Mouse (Mus musculus) liver, embryonic 11.5 days (tissue): ENCODE measurements around the gene Sp6. TPM values are rescaled to one million over a fixed set of nuclear protein-coding genes. Genes with fewer than 3 reads are reported as not detected.

ENCODE experiments used
- ATAC-seq: fragments of 200-750 bp; cut with Nextera tagmentation; replicated peaks from 2 replicates; pipeline ENCODE4 v1.8.0; 2017; ENCODE audit warnings: moderate number of reproducible peaks, mild to moderate bottlenecking, moderate TSS enrichment, moderate library complexity; ENCODE audit not compliant: low FRiP score
- DNase-seq: peaks from one replicate; pipeline ENCODE4 v3.0.0-alpha.2; 2017; ENCODE audit warnings: low spot score
- H3K27ac ChIP-seq: fragments of 300-500 bp; sonication (generic); 2 replicates; pipeline ENCODE4 v1.5.1; 2014; ENCODE audit warnings: mild to moderate bottlenecking, low read depth, low read length, control low read depth
- H3K27me3 ChIP-seq: fragments of 300-500 bp; sonication (generic); replicated peaks from 2 replicates; pipeline ENCODE4 v1.6.1; 2014; ENCODE audit warnings: low read length, mixed read lengths; ENCODE audit not compliant: control insufficient read depth, insufficient read depth
- H3K36me3 ChIP-seq: fragments of 300-500 bp; sonication (generic); 2 replicates; pipeline ENCODE4 v1.6.1; 2014; ENCODE audit warnings: mild to moderate bottlenecking, low read length, moderate library complexity, mixed read lengths; ENCODE audit not compliant: control insufficient read depth, insufficient read depth
- H3K4me1 ChIP-seq: fragments of 300-500 bp; sonication (generic); replicated peaks from 2 replicates; pipeline ENCODE4 v1.6.1; 2014; ENCODE audit warnings: low read length, mixed read lengths; ENCODE audit not compliant: control insufficient read depth, insufficient read depth
- H3K4me2 ChIP-seq: fragments of 300-500 bp; sonication (generic); 2 replicates; pipeline ENCODE4 v1.6.1; 2014; ENCODE audit warnings: mild to moderate bottlenecking, control low read depth, moderate library complexity
- H3K4me3 ChIP-seq: fragments of 300-500 bp; sonication (generic); 2 replicates; pipeline ENCODE4 v1.5.1; 2014; ENCODE audit warnings: low read depth, low read length, control low read depth
- H3K9ac ChIP-seq: fragments of 300-500 bp; sonication (generic); 2 replicates; pipeline ENCODE4 v1.6.1; 2014; ENCODE audit warnings: low read depth, low read length, control low read depth
- H3K9me3 ChIP-seq: fragments of 300-500 bp; sonication (generic); 2 replicates; pipeline ENCODE4 v1.6.1; 2016; ENCODE audit warnings: low read length, inconsistent platforms, mixed read lengths; ENCODE audit not compliant: control insufficient read depth
- WGBS: fragments of 180-500 bp; shearing (Covaris S2); extraction: QIAGEN DNeasy Blood & Tissue Kit; methylation state at CpG from one replicate; pipeline ENCODE4 v1.1.7; 2014; 5-methylcytosine and 5-hydroxymethylcytosine counted together
- polyA plus RNA-seq: library from polyadenylated mRNA; unstranded; fragments of >200 nt; fragmentation: Nextera tagmentation; extraction: Ambion mirVana; gene quantifications from 2 replicates; pipeline ENCODE4 v1.2.1, GENCODE M21; 2014

Gene Sp6
- polyA plus RNA-seq, 1 experiment from 2014 or later, result not detected

GRCm38 (mm10) chr11:97024977-97025376 lies 11.8 kb downstream of the Sp6 start:
- no peak for DNase-seq
- Histone ChIP-seq H3K4me1 (peaks cover 14% of the 10 kb centered on the region), H3K4me2 (no peak overlapping the region), H3K27me3 (peaks cover 55% of the 10 kb centered on the region), H3K9ac (no peak overlapping the region), H3K36me3 (no peaks in the 10 kb centered on the region), H3K27ac (no peak overlapping the region), H3K9me3 (no peaks in the 10 kb centered on the region), H3K4me3 (no peak overlapping the region)
- no peak for ATAC-seq
- WGBS, result 29% methylated on average over 10 of the region's 10 CpGs

- WGBS, result 5% methylated on average over 17 of the region's 17 CpGs
- Histone ChIP-seq H3K9me3 (no peaks in the 10 kb centered on the region), H3K27ac (no peak overlapping the region), H3K4me3 (peak overlapping the region; percentile 16), H3K4me2 (peak overlapping the region; percentile 56), H3K36me3 (no peaks in the 10 kb centered on the region), H3K9ac (peak overlapping the region; percentile 52), H3K4me1 (peaks cover 21% of the 10 kb centered on the region), H3K27me3 (peaks cover 47% of the 10 kb centered on the region)
- peak; percentile 37; the same call in 1 of the 2 replicates for ATAC-seq
- peak; percentile 79 for DNase-seq
Observed at GRCm38 (mm10) chr11:97025721-97026344, 12.6 kb downstream of the Sp6 start.

- WGBS, result 4% methylated on average over 25 of the region's 25 CpGs
- ATAC-seq, result peak; percentile 76
- H3K27ac ChIP-seq, result no peak within 1 kb of the TSS
Observed at GRCm38 (mm10) chr11:97029686-97030417, 16.7 kb downstream of the Sp6 start, which contains the start of gene Scrn2. Scrn2 (plus strand) TSS chr11:97029938.

GRCm38 (mm10) chr11:97030426-97030825 lies 17.2 kb downstream of the Sp6 start:
- Histone ChIP-seq H3K4me1 (peaks cover 17% of the 10 kb centered on the region), H3K9ac (peak overlapping the region; percentile 59), H3K36me3 (peaks cover 6% of the 10 kb centered on the region; the same call in 1 of the 2 replicates), H3K4me2 (peak overlapping the region; percentile 82), H3K4me3 (peak overlapping the region; percentile 54), H3K9me3 (no peaks in the 10 kb centered on the region), H3K27me3 (peaks cover under 1% of the 10 kb centered on the region), H3K27ac (no peak overlapping the region)
- ATAC-seq (no peak), DNase-seq (no peak)
- 31% methylated on average over 15 of the region's 15 CpGs for WGBS

More at GRCm38 (mm10) chr11:97029686-97030417, 16.7 kb downstream of the Sp6 start, which contains the start of gene Scrn2:
- peak within 1 kb of the TSS; percentile 54 for H3K4me3 ChIP-seq
- H3K4me2 ChIP-seq, result peak within 1 kb of the TSS; percentile 82
- H3K36me3 ChIP-seq, result peaks cover 6% of the 10 kb centered on the region; the same call in 1 of the 2 replicates
- DNase-seq, result peak; percentile 91
- H3K27me3 ChIP-seq, result peaks cover 6% of the 10 kb centered on the region
- no peaks in the 10 kb centered on the region for H3K9me3 ChIP-seq
- peaks cover 17% of the 10 kb centered on the region for H3K4me1 ChIP-seq
- H3K9ac ChIP-seq, result peak within 1 kb of the TSS; percentile 59

GRCm38 (mm10) chr11:97031977-97032376 lies 18.8 kb downstream of the Sp6 start:
- Histone ChIP-seq H3K4me3 (no peak overlapping the region), H3K4me2 (no peak overlapping the region), H3K9me3 (no peaks in the 10 kb centered on the region), H3K27ac (no peak overlapping the region), H3K9ac (no peak overlapping the region; the same call in 1 of the 2 replicates), H3K4me1 (peaks cover 13% of the 10 kb centered on the region), H3K27me3 (no peaks in the 10 kb centered on the region; the same call in 1 of the 2 replicates), H3K36me3 (peaks cover 6% of the 10 kb centered on the region; the same call in 1 of the 2 replicates)
- DNase-seq (no peak), ATAC-seq (no peak)
- 80% methylated on average over 12 of the region's 12 CpGs for WGBS

GRCm38 (mm10) chr11:97032499-97032898 lies 19.3 kb downstream of the Sp6 start:
- ATAC-seq (no peak), DNase-seq (no peak)
- no peak overlapping the region for H3K27ac ChIP-seq
- H3K4me2 ChIP-seq, result no peak overlapping the region
- peaks cover 6% of the 10 kb centered on the region; the same call in 1 of the 2 replicates for H3K36me3 ChIP-seq
- H3K4me1 ChIP-seq, result peaks cover 13% of the 10 kb centered on the region
- H3K9ac ChIP-seq, result no peak overlapping the region
- no peaks in the 10 kb centered on the region for H3K9me3 ChIP-seq
- no peaks in the 10 kb centered on the region; the same call in 1 of the 2 replicates for H3K27me3 ChIP-seq
- no peak overlapping the region for H3K4me3 ChIP-seq
- WGBS, result 85% methylated on average over 4 of the region's 4 CpGs

GRCm38 (mm10) chr11:97033781-97034180 lies 20.6 kb downstream of the Sp6 start:
- no peak for ATAC-seq
- no peak for DNase-seq
- Histone ChIP-seq H3K27me3 (no peaks in the 10 kb centered on the region; the same call in 1 of the 2 replicates), H3K9me3 (no peaks in the 10 kb centered on the region), H3K9ac (no peak overlapping the region), H3K27ac (no peak overlapping the region), H3K4me2 (no peak overlapping the region), H3K4me1 (peaks cover 13% of the 10 kb centered on the region), H3K36me3 (peaks cover 6% of the 10 kb centered on the region; the same call in 1 of the 2 replicates), H3K4me3 (no peak overlapping the region)
- WGBS, result 91% methylated on average over 4 of the region's 4 CpGs

- no peak for DNase-seq
- no peak overlapping the region for H3K4me2 ChIP-seq
- 71% methylated on average over 5 of the region's 5 CpGs for WGBS
- H3K4me3 ChIP-seq, result no peak overlapping the region
- H3K27me3 ChIP-seq, result no peaks in the 10 kb centered on the region; the same call in 1 of the 2 replicates
- H3K9me3 ChIP-seq, result no peaks in the 10 kb centered on the region
- no peak for ATAC-seq
- H3K36me3 ChIP-seq, result peaks cover 6% of the 10 kb centered on the region; the same call in 1 of the 2 replicates
- no peak overlapping the region for H3K27ac ChIP-seq
- no peak overlapping the region for H3K9ac ChIP-seq
- H3K4me1 ChIP-seq, result no peaks in the 10 kb centered on the region
Observed at GRCm38 (mm10) chr11:97036141-97036540, 22.9 kb downstream of the Sp6 start.
